Mouse (Mus musculus): ENCODE measurements around the gene Pcdh9.

GRCm38 (mm10) chr14:93472494-93472893 lies 418.0 kb downstream of the Pcdh9 start:
- no peak for TF ChIP-seq POLR2A (IDR thresholded peaks at IDR 0.05; ENCODE audit: low read depth, low read length)
- no peak for TF ChIP-seq CTCF (IDR thresholded peaks at IDR 0.05; ENCODE audit: extremely low read depth, insufficient read length, insufficient replicate concordance, low read depth, low read length)

Data from small intestine, adult 2 months (tissue).